Mouse (Mus musculus) heart, embryonic 10.5 days (tissue): ENCODE results near the gene Serpina5. TPM values are rescaled to one million over a fixed set of nuclear protein-coding genes. Genes with fewer than 3 reads are reported as not detected.
A peak's percentile ranks its signal among the peaks of the same experiment; 100 is the strongest.

Source experiments
- DNase-seq: peaks from one replicate; pipeline ENCODE4 v3.0.0-alpha.2; 2017; ENCODE audit warnings: low spot score
- H3K27ac ChIP-seq: fragments of 300-500 bp; sonication (generic); 2 replicates; pipeline ENCODE4 v1.5.1; 2016; ENCODE audit warnings: mild to moderate bottlenecking
- H3K27me3 ChIP-seq: fragments of 300-500 bp; sonication (generic); 2 replicates; pipeline ENCODE4 v1.6.1; 2016; ENCODE audit warnings: mild to moderate bottlenecking; ENCODE audit not compliant: poor library complexity, insufficient read depth, severe bottlenecking
- H3K36me3 ChIP-seq: fragments of 300-500 bp; sonication (generic); 2 replicates; pipeline ENCODE4 v1.6.1; 2016; ENCODE audit warnings: mild to moderate bottlenecking, moderate library complexity
- H3K4me1 ChIP-seq: fragments of 300-500 bp; sonication (generic); 2 replicates; pipeline ENCODE4 v1.6.1; 2016; ENCODE audit warnings: mild to moderate bottlenecking
- H3K4me3 ChIP-seq: fragments of 300-500 bp; sonication (generic); 2 replicates; pipeline ENCODE4 v1.5.1; 2016; ENCODE audit warnings: mild to moderate bottlenecking, moderate library complexity
- H3K9me3 ChIP-seq: fragments of 300-500 bp; sonication (generic); 2 replicates; pipeline ENCODE4 v1.6.1; 2016; ENCODE audit warnings: mild to moderate bottlenecking, moderate library complexity
- WGBS: fragments of 180-500 bp; shearing (Covaris S2); methylation state at CpG from one replicate; pipeline ENCODE4 v1.1.7; 2016; 5-methylcytosine and 5-hydroxymethylcytosine counted together
- polyA plus RNA-seq: library from polyadenylated mRNA; unstranded; fragments of >200 nt; fragmentation: Nextera tagmentation; extraction: Ambion mirVana; gene quantifications from 2 replicates; pipeline ENCODE4 v1.2.1, GENCODE M21; 2016

Serpina5 gene
- polyA plus RNA-seq, 1 experiment from 2014 or later = 0.10 TPM

GRCm38 (mm10) chr12:104140543-104141103 lies 39.7 kb downstream of the Serpina5 start:
- Histone ChIP-seq H3K4me1 (no peaks in the 10 kb centered on the region), H3K36me3 (no peaks in the 10 kb centered on the region), H3K27ac (no peak overlapping the region), H3K4me3 (no peak overlapping the region), H3K9me3 (no peaks in the 10 kb centered on the region), H3K27me3 (no peaks in the 10 kb centered on the region)
- 85% methylated on average over 4 of the region's 4 CpGs for WGBS
- DNase-seq = peak; percentile 36

DNA sequence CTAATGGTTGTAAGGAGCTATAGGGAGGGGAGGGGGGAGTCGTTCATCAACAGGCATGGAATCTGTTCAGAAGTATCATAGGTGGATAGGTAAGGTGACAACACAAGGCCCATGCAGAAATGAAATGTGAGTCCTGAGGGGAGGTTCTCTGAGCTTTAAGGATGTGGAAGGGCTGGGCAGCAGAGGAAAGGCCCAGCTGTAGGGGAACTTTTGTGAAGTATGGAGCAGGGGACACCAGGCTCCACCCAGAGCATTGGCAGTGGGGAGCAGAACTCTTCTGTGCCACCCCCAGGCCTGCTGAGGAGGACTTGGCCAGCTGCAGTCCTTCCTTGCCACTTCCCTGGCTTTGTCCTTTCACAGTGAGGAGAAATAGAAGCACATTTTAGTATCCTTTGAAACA lies 40.6 kb downstream of the Serpina5 start:
- H3K36me3 ChIP-seq = no peaks in the 10 kb centered on the region
- peak; percentile 54 for DNase-seq
- no peak overlapping the region for H3K4me3 ChIP-seq
- H3K27me3 ChIP-seq = no peaks in the 10 kb centered on the region
- H3K4me1 ChIP-seq = no peaks in the 10 kb centered on the region
- no peak overlapping the region for H3K27ac ChIP-seq
- no peaks in the 10 kb centered on the region for H3K9me3 ChIP-seq
- WGBS = 83% methylated on average over 1 of the region's 1 CpGs

GRCm38 (mm10) chr12:104142427-104142826 lies 41.5 kb downstream of the Serpina5 start:
- Histone ChIP-seq H3K36me3 (no peaks in the 10 kb centered on the region), H3K9me3 (no peaks in the 10 kb centered on the region), H3K27ac (no peak overlapping the region), H3K4me3 (no peak overlapping the region), H3K27me3 (no peaks in the 10 kb centered on the region), H3K4me1 (no peaks in the 10 kb centered on the region)
- 44% methylated on average over 1 of the region's 1 CpGs for WGBS
- DNase-seq = no peak

- Histone ChIP-seq H3K27me3 (no peaks in the 10 kb centered on the region), H3K4me3 (no peak overlapping the region), H3K9me3 (no peaks in the 10 kb centered on the region), H3K36me3 (no peaks in the 10 kb centered on the region), H3K27ac (no peak overlapping the region), H3K4me1 (no peaks in the 10 kb centered on the region)
- peak; percentile 55 for DNase-seq
- 54% methylated on average over 1 of the region's 1 CpGs for WGBS
These were observed 42.4 kb downstream of the Serpina5 start for GRCm38 (mm10) chr12:104143286-104143685.

DNA sequence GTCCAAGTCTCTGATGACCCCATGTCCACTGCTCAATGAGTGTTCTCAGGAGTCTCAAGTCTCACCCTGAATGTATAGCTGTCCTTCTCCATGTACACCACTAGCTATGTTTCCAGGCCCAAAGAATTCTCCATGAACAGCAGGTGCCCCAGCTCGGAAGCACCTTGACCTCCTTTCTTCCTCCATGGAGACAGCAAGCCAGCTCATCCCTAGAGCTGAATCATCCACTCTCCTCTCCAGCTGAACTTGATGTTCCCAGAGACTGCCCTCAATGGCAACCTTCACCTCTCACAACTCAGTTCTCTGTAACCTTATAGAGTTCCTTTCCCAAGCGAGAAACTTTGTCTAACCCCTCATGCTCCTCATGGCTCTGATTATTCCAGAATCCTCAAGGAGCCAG lies 44.7 kb downstream of the Serpina5 start:
- 85% methylated on average over 2 of the region's 2 CpGs for WGBS
- Histone ChIP-seq H3K27me3 (no peaks in the 10 kb centered on the region), H3K36me3 (no peaks in the 10 kb centered on the region), H3K4me1 (no peaks in the 10 kb centered on the region), H3K27ac (no peak overlapping the region), H3K4me3 (no peak overlapping the region), H3K9me3 (no peaks in the 10 kb centered on the region)
- DNase-seq = peak; percentile 46

DNA sequence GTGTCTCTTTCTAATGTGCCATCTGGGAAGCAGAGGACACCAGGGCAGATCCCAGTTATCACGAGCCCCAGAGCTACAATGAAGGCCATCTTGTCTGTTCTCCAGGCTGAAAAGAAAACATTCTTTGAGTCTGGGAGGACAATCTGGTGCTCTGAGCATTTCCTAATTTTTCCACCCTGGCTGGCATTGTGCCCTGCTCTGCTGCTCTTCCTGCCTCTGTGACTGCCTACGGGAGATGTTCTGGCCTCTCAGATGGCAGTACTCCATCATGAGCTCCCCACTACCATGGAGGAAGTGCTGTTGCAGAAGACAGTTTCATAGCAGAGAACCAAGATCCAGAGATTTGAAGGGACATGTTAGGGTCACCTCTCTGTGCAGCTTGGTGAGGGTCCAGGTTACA lies 51.1 kb downstream of the Serpina5 start:
- H3K27me3 ChIP-seq = no peaks in the 10 kb centered on the region
- H3K9me3 ChIP-seq = no peaks in the 10 kb centered on the region
- peak; percentile 16 for DNase-seq
- H3K27ac ChIP-seq = no peak overlapping the region
- no peaks in the 10 kb centered on the region for H3K36me3 ChIP-seq
- H3K4me3 ChIP-seq = no peak overlapping the region
- no peaks in the 10 kb centered on the region for H3K4me1 ChIP-seq
- WGBS = 70% methylated on average over 2 of the region's 2 CpGs

DNA sequence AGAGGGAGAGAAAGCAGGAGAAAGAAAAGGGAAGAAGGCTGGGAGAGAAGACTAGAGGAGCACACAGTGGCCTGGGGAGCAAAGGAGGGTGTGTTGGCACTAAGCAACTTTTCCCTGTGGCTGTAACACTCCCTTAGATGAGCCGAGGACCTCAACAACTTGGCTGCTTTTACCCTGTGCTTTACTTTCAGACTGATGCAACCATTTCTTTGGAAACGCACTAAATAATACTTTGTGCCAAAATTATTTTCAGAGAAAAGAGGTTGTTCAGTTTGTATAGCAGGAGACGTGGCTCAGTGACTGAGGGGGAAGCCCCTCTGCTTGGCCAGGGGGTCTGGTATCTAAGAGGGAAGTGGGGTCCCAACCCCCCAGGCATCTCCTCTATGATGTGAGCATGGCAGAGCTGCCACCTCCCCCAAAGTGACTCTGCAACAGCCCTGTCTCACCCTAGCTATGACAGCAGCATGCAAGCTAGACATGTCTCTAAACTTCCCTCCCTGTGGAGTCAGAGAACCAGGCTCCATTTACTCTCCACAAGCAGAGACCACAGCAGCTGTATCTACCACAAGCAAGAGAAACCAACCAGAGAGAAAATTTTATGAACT lies 52.2 kb downstream of the Serpina5 start:
- WGBS = 77% methylated on average over 3 of the region's 3 CpGs
- no peak overlapping the region for H3K27ac ChIP-seq
- H3K36me3 ChIP-seq = no peaks in the 10 kb centered on the region
- H3K27me3 ChIP-seq = no peaks in the 10 kb centered on the region
- no peaks in the 10 kb centered on the region for H3K9me3 ChIP-seq
- no peak overlapping the region for H3K4me3 ChIP-seq
- H3K4me1 ChIP-seq = no peaks in the 10 kb centered on the region
- DNase-seq = peak; percentile 41

DNA sequence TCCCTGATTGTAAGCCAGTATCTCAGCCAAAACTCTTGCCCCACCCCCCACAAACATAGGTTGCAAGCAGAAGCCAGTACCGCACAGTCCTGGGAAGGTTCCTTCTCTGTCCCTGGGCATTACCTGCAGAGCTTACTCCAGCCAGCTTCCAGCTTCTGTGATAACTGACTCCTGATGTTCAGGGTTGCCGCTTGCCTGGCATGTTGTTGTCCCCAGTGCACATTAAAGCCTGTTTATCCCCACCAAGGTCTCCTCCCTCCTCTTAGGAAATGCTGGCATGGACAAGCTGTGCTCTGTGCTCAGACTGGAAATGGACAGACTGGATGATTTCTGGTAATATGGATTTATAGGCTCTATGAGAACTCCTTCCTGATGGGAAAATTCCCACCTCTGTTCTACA lies 52.7 kb downstream of the Serpina5 start, which contains the start of gene Serpina3c:
Gene Serpina3c, minus strand, starts transcription at position 215 of the 400 bp plus-strand sequence.
- Histone ChIP-seq H3K4me1 (no peaks in the 10 kb centered on the region), H3K27me3 (no peaks in the 10 kb centered on the region), H3K4me3 (no peak within 1 kb of the TSS), H3K9me3 (no peaks in the 10 kb centered on the region), H3K27ac (no peak within 1 kb of the TSS), H3K36me3 (no peaks in the 10 kb centered on the region)
- peak; percentile 71 for DNase-seq
- 91% methylated on average over 2 of the region's 2 CpGs for WGBS

Other genes starting within 250 kb of the Serpina5 start
- gene Serpina1a, start 237.6 kb upstream of the Serpina5 start, polyA plus RNA-seq = 0.68 and 29.6 TPM in 2 replicates
- 0.22 and 4.4 TPM in 2 replicates for gene Serpina1c, start 196.2 kb upstream of the Serpina5 start, polyA plus RNA-seq
- 0.25 and 6.2 TPM in 2 replicates for gene Serpina1e, start 142.1 kb upstream of the Serpina5 start, polyA plus RNA-seq
- 0.72 TPM in 1 of 2 replicates, not detected in the other for gene Serpina11, start 111.2 kb upstream of the Serpina5 start, polyA plus RNA-seq
- gene Serpina9, start 87.4 kb upstream of the Serpina5 start, polyA plus RNA-seq = 0.18 TPM in 1 of 2 replicates, not detected in the other
- not detected in 2 replicates for gene Serpina12, start 56.7 kb upstream of the Serpina5 start, polyA plus RNA-seq
- not detected in 2 replicates for gene Serpina3a, start 11.6 kb downstream of the Serpina5 start, polyA plus RNA-seq
- gene Serpina3b, start 26.9 kb downstream of the Serpina5 start, polyA plus RNA-seq = 0.20 TPM in 1 of 2 replicates, not detected in the other
- not detected in 2 replicates for gene Serpina3c, start 52.8 kb downstream of the Serpina5 start, polyA plus RNA-seq
- not detected in 2 replicates for gene Serpina3f, start 113.4 kb downstream of the Serpina5 start, polyA plus RNA-seq
- 0.20 and 0.59 TPM in 2 replicates for gene Serpina3g, start 135.1 kb downstream of the Serpina5 start, polyA plus RNA-seq
- 0.06 TPM in 1 of 2 replicates, not detected in the other for gene Serpina3i, start 162.0 kb downstream of the Serpina5 start, polyA plus RNA-seq
- gene Serpina3j, start 213.4 kb downstream of the Serpina5 start, polyA plus RNA-seq = not detected in 2 replicates
- gene Serpina3k, start 237.4 kb downstream of the Serpina5 start, polyA plus RNA-seq = not detected in 2 replicates
- not detected in 2 replicates for gene Serpina3m, start 237.4 kb downstream of the Serpina5 start, polyA plus RNA-seq